Mouse (Mus musculus) heart, embryonic 12.5 days (tissue): ENCODE measurements at regions not wholly inside any gene's neighbourhood (a gene's known extent, or its start where the extent isn't known, plus 50 kb on each side); places are given as distances from the start of the nearest gene placed in this dataset.

Source experiments
- ATAC-seq: fragments of 200-750 bp; cut with Nextera tagmentation; 2 replicates; pipeline ENCODE4 v1.8.0; 2017; ENCODE audit warnings: moderate TSS enrichment, moderate library complexity; ENCODE audit not compliant: insufficient number of reproducible peaks, low FRiP score
- H3K27ac ChIP-seq: fragments of 300-500 bp; sonication (generic); 2 replicates; pipeline ENCODE4 v1.5.1; 2016; ENCODE audit warnings: mild to moderate bottlenecking, moderate library complexity; ENCODE audit not compliant: poor library complexity, severe bottlenecking
- H3K27me3 ChIP-seq: fragments of 300-500 bp; sonication (generic); replicated peaks from 2 replicates; pipeline ENCODE4 v1.6.1; 2016; ENCODE audit warnings: mild to moderate bottlenecking, moderate library complexity
- H3K36me3 ChIP-seq: fragments of 300-500 bp; sonication (generic); 2 replicates; pipeline ENCODE4 v1.6.1; 2016; ENCODE audit warnings: mild to moderate bottlenecking, moderate library complexity
- H3K4me1 ChIP-seq: fragments of 300-500 bp; sonication (generic); replicated peaks from 2 replicates; pipeline ENCODE4 v1.6.1; 2016; ENCODE audit warnings: mild to moderate bottlenecking
- H3K4me2 ChIP-seq: fragments of 300-500 bp; sonication (generic); 2 replicates; pipeline ENCODE4 v1.6.1; 2016; ENCODE audit warnings: mild to moderate bottlenecking, moderate library complexity
- H3K4me3 ChIP-seq: fragments of 300-500 bp; sonication (generic); 2 replicates; pipeline ENCODE4 v1.5.1; 2016; ENCODE audit warnings: mild to moderate bottlenecking
- H3K9ac ChIP-seq: fragments of 300-500 bp; sonication (generic); 2 replicates; pipeline ENCODE4 v1.6.1; 2016; ENCODE audit warnings: mild to moderate bottlenecking, moderate library complexity
- H3K9me3 ChIP-seq: fragments of 300-500 bp; sonication (generic); replicated peaks from 2 replicates; pipeline ENCODE4 v1.6.1; 2016; ENCODE audit warnings: mild to moderate bottlenecking, moderate library complexity
- WGBS: fragments of 180-500 bp; shearing (Covaris S2); methylation state at CpG from one replicate; pipeline ENCODE4 v1.1.7; 2016; 5-methylcytosine and 5-hydroxymethylcytosine counted together

DNA sequence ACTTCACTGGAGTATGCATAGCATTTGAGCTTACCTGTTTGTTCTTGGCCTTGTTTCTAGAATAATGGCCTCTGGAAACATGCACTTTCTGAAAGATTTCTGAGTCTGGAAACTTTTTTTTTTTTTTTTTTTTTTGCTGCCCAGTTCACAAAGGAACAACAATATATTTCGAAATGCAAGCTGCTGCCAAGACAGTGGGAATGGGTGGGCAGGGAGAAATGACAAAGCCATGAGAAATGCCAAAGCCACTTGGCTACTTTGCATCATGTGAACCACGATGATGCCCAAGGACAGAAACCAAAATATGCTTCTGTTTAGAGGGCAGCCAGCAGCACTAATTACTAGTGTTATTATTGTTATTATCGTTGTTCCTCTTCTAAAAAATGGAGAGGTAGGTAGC lies 218.7 kb upstream of the Ptger4 start:
- Histone ChIP-seq H3K4me1 (no peaks in the 10 kb centered on the region), H3K36me3 (no peaks in the 10 kb centered on the region), H3K4me2 (no peak overlapping the region), H3K4me3 (no peak overlapping the region), H3K27ac (no peak overlapping the region), H3K9me3 (no peaks in the 10 kb centered on the region), H3K9ac (no peak overlapping the region), H3K27me3 (no peaks in the 10 kb centered on the region)
- ATAC-seq = no peak
- 76% methylated on average over 3 of the region's 3 CpGs for WGBS

- no peak for ATAC-seq
- WGBS = 80% methylated on average over 5 of the region's 5 CpGs
- no peaks in the 10 kb centered on the region for H3K4me1 ChIP-seq
- H3K9ac ChIP-seq = no peak overlapping the region
- no peak overlapping the region for H3K4me3 ChIP-seq
- H3K4me2 ChIP-seq = no peak overlapping the region
- H3K27ac ChIP-seq = no peak overlapping the region
- H3K9me3 ChIP-seq = no peaks in the 10 kb centered on the region
- H3K27me3 ChIP-seq = no peaks in the 10 kb centered on the region
- H3K36me3 ChIP-seq = no peaks in the 10 kb centered on the region
Observed at GRCm38 (mm10) chr15:5464732-5465131, 220.7 kb upstream of the Ptger4 start.

GRCm38 (mm10) chr15:5468535-5469073 lies 224.6 kb upstream of the Ptger4 start:
- H3K4me1 ChIP-seq = no peaks in the 10 kb centered on the region
- no peak overlapping the region for H3K9ac ChIP-seq
- H3K4me3 ChIP-seq = no peak overlapping the region
- WGBS = 71% methylated on average over 3 of the region's 3 CpGs
- no peak overlapping the region for H3K27ac ChIP-seq
- no peaks in the 10 kb centered on the region for H3K36me3 ChIP-seq
- no peak for ATAC-seq
- H3K9me3 ChIP-seq = no peaks in the 10 kb centered on the region
- H3K4me2 ChIP-seq = no peak overlapping the region
- no peaks in the 10 kb centered on the region for H3K27me3 ChIP-seq

- H3K36me3 ChIP-seq = no peaks in the 10 kb centered on the region
- WGBS = 34% methylated on average over 1 of the region's 1 CpGs
- H3K4me1 ChIP-seq = no peaks in the 10 kb centered on the region
- no peak overlapping the region for H3K4me3 ChIP-seq
- no peaks in the 10 kb centered on the region for H3K27me3 ChIP-seq
- H3K27ac ChIP-seq = no peak overlapping the region
- no peak overlapping the region for H3K9ac ChIP-seq
- no peaks in the 10 kb centered on the region for H3K9me3 ChIP-seq
- no peak overlapping the region for H3K4me2 ChIP-seq
- ATAC-seq = no peak
Observed at GRCm38 (mm10) chr15:5475389-5475995, 231.5 kb upstream of the Ptger4 start.

GRCm38 (mm10) chr15:5493286-5493685 lies 249.3 kb upstream of the Ptger4 start:
- Histone ChIP-seq H3K9me3 (no peaks in the 10 kb centered on the region), H3K4me2 (no peak overlapping the region), H3K27ac (no peak overlapping the region), H3K27me3 (no peaks in the 10 kb centered on the region), H3K4me1 (no peaks in the 10 kb centered on the region), H3K36me3 (no peaks in the 10 kb centered on the region), H3K4me3 (no peak overlapping the region), H3K9ac (no peak overlapping the region)
- 35% methylated on average over 3 of the region's 3 CpGs for WGBS
- no peak for ATAC-seq

- H3K27ac ChIP-seq = no peak overlapping the region
- H3K4me2 ChIP-seq = no peak overlapping the region
- no peaks in the 10 kb centered on the region for H3K4me1 ChIP-seq
- no peak overlapping the region for H3K4me3 ChIP-seq
- WGBS = 78% methylated on average over 8 of the region's 8 CpGs
- H3K9me3 ChIP-seq = no peaks in the 10 kb centered on the region
- no peaks in the 10 kb centered on the region for H3K27me3 ChIP-seq
- no peak for ATAC-seq
- no peak overlapping the region for H3K9ac ChIP-seq
- H3K36me3 ChIP-seq = no peaks in the 10 kb centered on the region
Observed at GRCm38 (mm10) chr15:5495187-5495849, 251.3 kb upstream of the Ptger4 start.

DNA sequence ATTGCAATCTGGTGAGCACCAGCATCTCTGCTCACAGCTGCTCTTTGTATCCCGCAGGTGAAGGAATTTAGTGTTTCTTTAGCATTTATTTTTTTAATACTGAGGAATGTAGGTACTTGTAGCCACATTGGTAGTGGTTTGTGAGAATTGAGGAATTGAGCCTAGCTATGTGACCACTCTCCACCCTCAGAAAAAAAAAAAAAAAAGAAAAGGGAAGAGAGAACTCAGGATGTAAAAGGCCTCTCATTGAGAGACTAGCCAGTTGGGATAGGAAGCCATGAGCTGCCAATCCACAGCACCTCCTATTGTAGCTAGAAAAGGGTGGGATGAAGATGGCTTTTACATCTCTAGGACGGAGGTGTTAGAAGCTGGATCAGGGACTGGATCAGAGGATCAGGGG lies 252.0 kb upstream of the Ptger4 start:
- Histone ChIP-seq H3K27ac (no peak overlapping the region), H3K9ac (no peak overlapping the region), H3K4me1 (no peaks in the 10 kb centered on the region), H3K9me3 (no peaks in the 10 kb centered on the region), H3K4me3 (no peak overlapping the region), H3K4me2 (no peak overlapping the region), H3K27me3 (no peaks in the 10 kb centered on the region), H3K36me3 (no peaks in the 10 kb centered on the region)
- 85% methylated on average over 2 of the region's 2 CpGs for WGBS
- no peak for ATAC-seq

- 81% methylated on average over 3 of the region's 3 CpGs for WGBS
Observed at GRCm38 (mm10) chr15:5504502-5504901, 260.5 kb upstream of the Ptger4 start.

GRCm38 (mm10) chr15:5506848-5507544 lies 263.0 kb upstream of the Ptger4 start:
- no peak for ATAC-seq
- Histone ChIP-seq H3K4me3 (no peak overlapping the region), H3K27ac (no peak overlapping the region), H3K9me3 (no peaks in the 10 kb centered on the region), H3K4me2 (no peak overlapping the region), H3K9ac (no peak overlapping the region), H3K4me1 (no peaks in the 10 kb centered on the region), H3K36me3 (no peaks in the 10 kb centered on the region), H3K27me3 (no peaks in the 10 kb centered on the region)
- 72% methylated on average over 5 of the region's 5 CpGs for WGBS

More at GRCm38 (mm10) chr15:5504502-5504901, 260.5 kb upstream of the Ptger4 start:
- H3K27me3 ChIP-seq = no peaks in the 10 kb centered on the region
- H3K27ac ChIP-seq = no peak overlapping the region
- ATAC-seq = no peak
- H3K4me1 ChIP-seq = no peaks in the 10 kb centered on the region
- no peaks in the 10 kb centered on the region for H3K36me3 ChIP-seq
- no peaks in the 10 kb centered on the region for H3K9me3 ChIP-seq
- H3K4me3 ChIP-seq = no peak overlapping the region
- no peak overlapping the region for H3K4me2 ChIP-seq
- no peak overlapping the region for H3K9ac ChIP-seq

DNA sequence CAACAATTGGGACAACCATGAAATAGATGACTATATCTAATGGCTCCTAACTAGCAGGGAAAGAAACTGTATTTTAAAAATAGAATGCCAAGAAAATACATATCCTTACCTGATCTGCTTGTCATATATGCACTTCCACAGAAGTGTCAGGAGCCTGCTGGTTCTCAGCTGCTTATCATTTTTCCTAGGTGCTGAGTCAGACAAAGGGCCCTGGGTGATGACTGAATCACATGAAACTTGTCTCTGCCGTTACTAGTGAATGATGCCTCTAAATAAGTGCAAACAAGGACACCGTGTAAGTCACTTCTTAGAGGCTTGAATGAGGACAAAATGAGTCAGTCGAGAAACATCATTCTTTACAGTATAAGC lies 263.5 kb upstream of the Ptger4 start:
- Histone ChIP-seq H3K4me3 (no peak overlapping the region), H3K27me3 (no peaks in the 10 kb centered on the region), H3K9ac (no peak overlapping the region), H3K4me2 (no peak overlapping the region), H3K27ac (no peak overlapping the region), H3K36me3 (no peaks in the 10 kb centered on the region), H3K4me1 (no peaks in the 10 kb centered on the region), H3K9me3 (no peaks in the 10 kb centered on the region)
- 44% methylated on average over 3 of the region's 3 CpGs for WGBS
- ATAC-seq = no peak

GRCm38 (mm10) chr15:5510056-5510455 lies 266.1 kb upstream of the Ptger4 start:
- H3K27ac ChIP-seq = no peak overlapping the region
- WGBS = 60% methylated on average over 3 of the region's 3 CpGs

More at GRCm38 (mm10) chr15:5510056-5510455, 266.1 kb upstream of the Ptger4 start:
- H3K36me3 ChIP-seq = no peaks in the 10 kb centered on the region
- H3K27me3 ChIP-seq = no peaks in the 10 kb centered on the region
- H3K4me1 ChIP-seq = no peaks in the 10 kb centered on the region
- H3K4me3 ChIP-seq = no peak overlapping the region
- H3K4me2 ChIP-seq = no peak overlapping the region
- no peak overlapping the region for H3K9ac ChIP-seq
- no peak for ATAC-seq
- H3K9me3 ChIP-seq = no peaks in the 10 kb centered on the region
